Mouse (Mus musculus): ENCODE measurements around the gene Hs3st1. TPM values are rescaled to one million over a fixed set of nuclear protein-coding genes. Genes with fewer than 3 reads are reported as not detected.

The Hs3st1 gene
- 3.5 TPM for polyA plus RNA-seq (2014; fragmentation: Illumina TruSeq; extraction: RNeasy Lipid Tissue Mini Kit (QIAGEN cat#74804); ENCODE audit: low read depth, low replicate concordance)

GRCm38 (mm10) chr5:39755375-39755774, at the start of gene Hs3st1:
Hs3st1 (minus strand) TSS chr5:39755475.

Measured in heart, adult 10 weeks (tissue).